8 mouse cellular contexts compared by ENCODE assay signal in genomic region chr11:119267768-119268556, GRCm38 (mm10). TPM values are rescaled to one million over a fixed set of nuclear protein-coding genes. Genes with fewer than 3 reads are reported as not detected.
DNase-seq lines count a peak whose midpoint lies in the region; ATAC-seq and TF ChIP-seq lines count a peak whose summit lies in the region.

Gene Gaa (plus strand): TSS chr11:119267887.

- TF ChIP-seq CTCF in E14TG2a.4 (conservative IDR thresholded peaks at IDR 0.05; ENCODE audit: low read length), result peak; percentile 72
- peak; percentile 99 for TF ChIP-seq CTCF in heart, postnatal 0 days (IDR thresholded peaks at IDR 0.05; ENCODE audit: low read depth)
- TF ChIP-seq CTCF in testis, adult 2 months (IDR thresholded peaks at IDR 0.05; ENCODE audit: control insufficient read depth, insufficient read depth, insufficient replicate concordance, low read depth, low read length), result peak; percentile 100

- H3K9me3 ChIP-seq in E14TG2a.4 (ENCODE audit: low read length), result no peaks in the 10 kb centered on the region
- H3K9me3 ChIP-seq in forebrain, embryonic 12.5 days, result no peaks in the 10 kb centered on the region
- H3K9me3 ChIP-seq in heart, postnatal 0 days (replicated peaks; ENCODE audit: control insufficient read depth, low read length), result no peaks in the 10 kb centered on the region
- no peaks in the 10 kb centered on the region for H3K9me3 ChIP-seq in liver, embryonic 16.5 days (replicated peaks; ENCODE audit: control insufficient read depth, low read length)
- no peaks in the 10 kb centered on the region for H3K9me3 ChIP-seq in neural tube, embryonic 13.5 days

- peak; percentile 88 for ATAC-seq in forebrain, embryonic 12.5 days (ENCODE audit: low FRiP score)
- ATAC-seq in heart, postnatal 0 days (ENCODE audit: insufficient read depth, low read depth), result peak; percentile 93
- ATAC-seq in liver, embryonic 16.5 days (ENCODE audit: low read depth), result peak; percentile 83
- ATAC-seq in neural tube, embryonic 13.5 days (ENCODE audit: low read depth), result peak; percentile 85

- peaks cover 30% of the 10 kb centered on the region for H3K36me3 ChIP-seq in E14TG2a.4 (ENCODE audit: insufficient read depth, low read length)
- H3K36me3 ChIP-seq in forebrain, embryonic 12.5 days (replicated peaks), result peaks cover 14% of the 10 kb centered on the region
- H3K36me3 ChIP-seq in heart, postnatal 0 days (replicated peaks; ENCODE audit: control insufficient read depth, insufficient read depth, low read length), result peaks cover 17% of the 10 kb centered on the region
- H3K36me3 ChIP-seq in liver, embryonic 16.5 days (ENCODE audit: control insufficient read depth, insufficient read depth), result no peaks in the 10 kb centered on the region
- H3K36me3 ChIP-seq in neural tube, embryonic 13.5 days, result peaks cover 39% of the 10 kb centered on the region
- H3K36me3 ChIP-seq in testis, adult 2 months (ENCODE audit: control insufficient read depth, insufficient read depth, low read length), result no peaks in the 10 kb centered on the region

- no peak within 1 kb of the TSS for H3K27ac ChIP-seq in forebrain, embryonic 12.5 days
- no peak within 1 kb of the TSS; the same call in 1 of the 2 replicates for H3K27ac ChIP-seq in heart, postnatal 0 days (ENCODE audit: low read depth)
- peak within 1 kb of the TSS; percentile 74 for H3K27ac ChIP-seq in liver, embryonic 16.5 days (ENCODE audit: low read length)
- peak within 1 kb of the TSS; percentile 39; the same call in 1 of the 2 replicates for H3K27ac ChIP-seq in neural tube, embryonic 13.5 days (replicated peaks)
- peak within 1 kb of the TSS; percentile 67 for H3K27ac ChIP-seq in testis, adult 2 months (ENCODE audit: control insufficient read depth, insufficient read depth, low read depth, low read length)

- peak within 1 kb of the TSS; percentile 78 for H3K4me3 ChIP-seq in E14TG2a.4 (replicated peaks; ENCODE audit: low read length)
- H3K4me3 ChIP-seq in forebrain, embryonic 12.5 days (replicated peaks), result peak within 1 kb of the TSS; percentile 62
- peak within 1 kb of the TSS; percentile 53 for H3K4me3 ChIP-seq in heart, postnatal 0 days (ENCODE audit: low read depth, low read length)
- H3K4me3 ChIP-seq in liver, embryonic 16.5 days (ENCODE audit: low read depth, low read length), result peak within 1 kb of the TSS; percentile 79
- peak within 1 kb of the TSS; percentile 62 for H3K4me3 ChIP-seq in neural tube, embryonic 13.5 days
- H3K4me3 ChIP-seq in testis, adult 2 months (ENCODE audit: control insufficient read depth, low read depth, low read length), result peak within 1 kb of the TSS; percentile 86

- peak within 1 kb of the TSS; percentile 91 for H3K4me2 ChIP-seq in forebrain, embryonic 12.5 days
- H3K4me2 ChIP-seq in heart, postnatal 0 days (ENCODE audit: low read depth, low read length), result peak within 1 kb of the TSS; percentile 89
- peak within 1 kb of the TSS; percentile 98 for H3K4me2 ChIP-seq in liver, embryonic 16.5 days (ENCODE audit: low read depth, low read length)
- peak within 1 kb of the TSS; percentile 84 for H3K4me2 ChIP-seq in neural tube, embryonic 13.5 days

- TF ChIP-seq EP300 in heart, postnatal 0 days (IDR thresholded peaks at IDR 0.05; ENCODE audit: low read depth), result no peak

- DNase-seq in c-Kit-positive CD71-positive TER-119-positive erythroid progenitor cells, embryonic 14.5 days (ENCODE audit: low spot score), result peak; percentile 98
- DNase-seq in heart, postnatal 0 days (ENCODE audit: low spot score), result peak; percentile 91
- DNase-seq in kidney, postnatal 4 days, result peak; percentile 97

- peak within 1 kb of the TSS; percentile 70 for H3K9ac ChIP-seq in forebrain, embryonic 12.5 days
- H3K9ac ChIP-seq in heart, postnatal 0 days (replicated peaks; ENCODE audit: low read depth, low read length), result peak within 1 kb of the TSS; percentile 71
- H3K9ac ChIP-seq in liver, embryonic 16.5 days (ENCODE audit: low read depth, low read length), result peak within 1 kb of the TSS; percentile 80
- H3K9ac ChIP-seq in neural tube, embryonic 13.5 days, result peak within 1 kb of the TSS; percentile 86

- H3K4me1 ChIP-seq in E14TG2a.4 (replicated peaks; ENCODE audit: low read depth, low read length), result peaks cover 76% of the 10 kb centered on the region
- peaks cover 16% of the 10 kb centered on the region for H3K4me1 ChIP-seq in forebrain, embryonic 12.5 days
- H3K4me1 ChIP-seq in heart, postnatal 0 days (ENCODE audit: control insufficient read depth, insufficient read depth), result no peaks in the 10 kb centered on the region
- peaks cover 12% of the 10 kb centered on the region for H3K4me1 ChIP-seq in liver, embryonic 16.5 days (ENCODE audit: control insufficient read depth, low read depth, low read length)
- peaks cover 31% of the 10 kb centered on the region for H3K4me1 ChIP-seq in neural tube, embryonic 13.5 days (replicated peaks)
- H3K4me1 ChIP-seq in testis, adult 2 months (ENCODE audit: control insufficient read depth, insufficient read depth, low read length), result peaks cover 17% of the 10 kb centered on the region

- no peak; the same call in 1 of the 2 replicates for TF ChIP-seq POLR2A in testis, adult 2 months (IDR thresholded peaks at IDR 0.05; ENCODE audit: control insufficient read depth, low read depth, low read length)

- 5% methylated on average over 52 of the region's 52 CpGs for WGBS in forebrain, embryonic 12.5 days
- WGBS in heart, postnatal 0 days, result 3% methylated on average over 52 of the region's 52 CpGs
- 3% methylated on average over 52 of the region's 52 CpGs for WGBS in liver, embryonic 16.5 days (ENCODE audit: insufficient replicate concordance)
- WGBS in neural tube, embryonic 13.5 days, result 5% methylated on average over 52 of the region's 52 CpGs

- peaks cover 14% of the 10 kb centered on the region for H3K27me3 ChIP-seq in E14TG2a.4 (ENCODE audit: insufficient read depth, low read length)
- H3K27me3 ChIP-seq in forebrain, embryonic 12.5 days, result no peaks in the 10 kb centered on the region
- no peaks in the 10 kb centered on the region for H3K27me3 ChIP-seq in heart, postnatal 0 days (ENCODE audit: control insufficient read depth, insufficient read depth, low read length)
- H3K27me3 ChIP-seq in liver, embryonic 16.5 days (ENCODE audit: control insufficient read depth, insufficient read depth, low read depth, low read length), result no peaks in the 10 kb centered on the region
- H3K27me3 ChIP-seq in neural tube, embryonic 13.5 days, result no peaks in the 10 kb centered on the region
- no peaks in the 10 kb centered on the region for H3K27me3 ChIP-seq in testis, adult 2 months (ENCODE audit: control insufficient read depth, insufficient read depth, low read length)

RNA-seq across cellular contexts. Expression of gene Gaa, which starts in this region (rescaled TPM):
- 31.6 and 33.3 TPM in 2 replicates for polyA plus RNA-seq in forebrain, embryonic 12.5 days (2016; fragmentation: Nextera tagmentation; extraction: Ambion mirVana)
- 91.1 and 158 TPM in 2 replicates for total RNA-seq in heart, postnatal 0 days (2014; rRNA removed; ENCODE audit: low replicate concordance)
- 51.8 and 56.3 TPM in 2 replicates for polyA plus RNA-seq in heart, postnatal 0 days (2015; fragmentation: Nextera tagmentation; extraction: Ambion mirVana)
- polyA plus RNA-seq in liver, embryonic 16.5 days (2015; fragmentation: Nextera tagmentation; extraction: Ambion mirVana), result 25.8 and 30.8 TPM in 2 replicates
- polyA plus RNA-seq in neural tube, embryonic 13.5 days (2015; fragmentation: Nextera tagmentation; extraction: Ambion mirVana), result 58.0 and 62.5 TPM in 2 replicates
- polyA plus RNA-seq in testis, adult 2 months (2012; rRNA removed), result 41.9 and 46.2 TPM in 2 replicates

Comparison
In these comparisons a context has a peak if more than half of its experiments do, and no peak if none do; other contexts are left out.
1. H3K27ac ChIP-seq: peak in liver, embryonic 16.5 days (single experiment), neural tube, embryonic 13.5 days (single experiment) and testis, adult 2 months (single experiment); none in forebrain, embryonic 12.5 days (single experiment) and heart, postnatal 0 days (single experiment).
2. Peak in every context shown above with its lines, with median percentiles within 50 percentile points of each other: H3K4me3 ChIP-seq, CTCF ChIP-seq, DNase-seq, ATAC-seq, H3K4me2 ChIP-seq and H3K9ac ChIP-seq.